Mouse (Mus musculus) T-helper 2 cell (primary cell): ENCODE results near the gene Idua.

Experiments
- in situ Hi-C: fragments of 300-600 bp; cut with MboI, MseI; formaldehyde crosslinking; loops from one replicate; pipeline ENCODE4 v1.15.1; 2025; ENCODE audit warnings: high pct_unique_total_duplicates

The Idua gene

GRCm38 (mm10) chr5:108715974-108716373, 55.8 kb downstream of the Idua start:
- in situ Hi-C loops: no loop called here

- in situ Hi-C loops: no loop called here
These were observed 57.9 kb downstream of the Idua start for GRCm38 (mm10) chr5:108718051-108718450.

- in situ Hi-C loops: no loop called here
These were observed 59.6 kb downstream of the Idua start for GRCm38 (mm10) chr5:108719761-108720160.

GRCm38 (mm10) chr5:108724006-108724405, 63.9 kb downstream of the Idua start:
- in situ Hi-C loops: no loop called here

- in situ Hi-C loops: no loop called here
These were observed 66.6 kb downstream of the Idua start for GRCm38 (mm10) chr5:108726557-108727248.

GRCm38 (mm10) chr5:108727425-108727824, 67.3 kb downstream of the Idua start:
- in situ Hi-C loops: no loop called here
